Mouse (Mus musculus) kidney, adult 2 months (tissue): ENCODE results near the gene Sgtb. TPM values are rescaled to one million over a fixed set of nuclear protein-coding genes. Genes with fewer than 3 reads are reported as not detected.
A peak's percentile ranks its signal among the peaks of the same experiment; 100 is the strongest.

ENCODE experiments used
- DNase-seq: peaks from one replicate; pipeline ENCODE4 v3.0.0; 2021
- H3K27ac ChIP-seq: fragments of 200-500 bp; 2 replicates; pipeline ENCODE4 v1.5.1; 2012; ENCODE audit warnings: low read depth, low read length, control low read depth, inconsistent platforms; ENCODE audit not compliant: insufficient read depth
- H3K27me3 ChIP-seq: fragments of 200-500 bp; replicated peaks from 2 replicates; pipeline ENCODE4 v1.6.1; 2012; ENCODE audit warnings: mild to moderate bottlenecking, moderate library complexity, low read length, inconsistent platforms; ENCODE audit not compliant: control insufficient read depth, insufficient read depth
- H3K36me3 ChIP-seq: fragments of 200-500 bp; 2 replicates; pipeline ENCODE4 v1.6.1; 2012; ENCODE audit warnings: mild to moderate bottlenecking, moderate library complexity, low read length, inconsistent platforms; ENCODE audit not compliant: control insufficient read depth, insufficient read depth
- H3K4me1 ChIP-seq: fragments of 200-500 bp; 2 replicates; pipeline ENCODE4 v1.6.1; 2011; ENCODE audit warnings: low read length; ENCODE audit not compliant: control insufficient read depth, insufficient read depth
- H3K4me3 ChIP-seq: fragments of 200-500 bp; 2 replicates; pipeline ENCODE4 v1.5.1; 2011; ENCODE audit warnings: mild to moderate bottlenecking, low read depth, low read length, control low read depth; ENCODE audit not compliant: insufficient read depth
- CTCF ChIP-seq: fragments of 200-500 bp; conservative IDR thresholded peaks from 2 replicates; pipeline ENCODE4 v1.5.1; 2011; ENCODE audit warnings: low read depth, mild to moderate bottlenecking, control low read depth, low read length, moderate library complexity, mixed read lengths; ENCODE audit not compliant: insufficient read depth, insufficient read length
- POLR2A ChIP-seq: fragments of 200-500 bp; IDR thresholded peaks from one replicate; pipeline ENCODE4 v1.6.1; 2011; ENCODE audit warnings: low read depth, low read length, control low read depth
- WGBS: fragments of 180-500 bp; shearing (Covaris S2); methylation state at CpG from one replicate; pipeline ENCODE4 v1.1.7; 2018; 5-methylcytosine and 5-hydroxymethylcytosine counted together
- polyA plus RNA-seq: library from polyadenylated mRNA; depleted of rRNA; stranded (reverse); fragments of >200 nt; gene quantifications from 2 replicates; pipeline ENCODE4 v1.2.3, GENCODE M21; 2012

Sgtb gene
- polyA plus RNA-seq, 1 experiment = 1.3 TPM

- Histone ChIP-seq H3K4me1 (no peaks in the 10 kb centered on the region), H3K27me3 (no peaks in the 10 kb centered on the region), H3K27ac (no peak overlapping the region), H3K4me3 (no peak overlapping the region), H3K36me3 (no peaks in the 10 kb centered on the region)
- no peak for DNase-seq
- WGBS = 92% methylated on average over 9 of the region's 9 CpGs
- no peak for TF ChIP-seq CTCF
Observed at GRCm38 (mm10) chr13:104072351-104072750, 37.2 kb upstream of the Sgtb start.

GRCm38 (mm10) chr13:104074230-104074629 lies 35.3 kb upstream of the Sgtb start:
- DNase-seq = no peak
- 97% methylated on average over 8 of the region's 8 CpGs for WGBS

DNA sequence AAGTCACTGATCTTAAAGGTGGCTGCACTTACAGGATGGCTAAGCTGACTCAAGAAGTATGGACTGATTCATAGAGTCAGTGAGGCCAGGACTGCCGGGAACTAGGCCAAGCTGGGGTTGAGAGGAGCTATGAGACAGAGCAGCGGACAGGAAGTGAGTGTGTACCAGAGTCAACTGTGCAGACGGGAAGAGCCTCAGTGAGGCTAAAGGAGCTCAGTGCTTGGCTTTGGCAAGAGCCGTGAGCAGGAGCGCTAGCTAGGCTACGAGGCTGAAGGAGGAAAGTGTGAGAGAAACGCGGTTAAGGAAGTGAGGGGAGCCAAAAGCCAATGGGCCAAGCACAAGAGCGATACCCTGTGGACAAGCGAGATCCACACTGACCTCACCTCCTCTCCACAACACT lies 34.8 kb upstream of the Sgtb start:
- Histone ChIP-seq H3K4me1 (no peaks in the 10 kb centered on the region), H3K27me3 (no peaks in the 10 kb centered on the region), H3K36me3 (no peaks in the 10 kb centered on the region), H3K27ac (no peak overlapping the region), H3K4me3 (peak overlapping the region; percentile 13; the same call in 1 of the 2 replicates)
- no peak for TF ChIP-seq POLR2A
- TF ChIP-seq CTCF = no peak
- 56% methylated on average over 10 of the region's 10 CpGs for WGBS
- DNase-seq = peak; percentile 74

More at GRCm38 (mm10) chr13:104074230-104074629, 35.3 kb upstream of the Sgtb start:
- H3K4me1 ChIP-seq = no peaks in the 10 kb centered on the region
- H3K4me3 ChIP-seq = no peak overlapping the region
- TF ChIP-seq CTCF = no peak
- no peak overlapping the region for H3K27ac ChIP-seq
- H3K36me3 ChIP-seq = no peaks in the 10 kb centered on the region
- H3K27me3 ChIP-seq = no peaks in the 10 kb centered on the region

- H3K36me3 ChIP-seq = no peaks in the 10 kb centered on the region
- H3K4me3 ChIP-seq = no peak overlapping the region
- H3K27ac ChIP-seq = no peak overlapping the region
- H3K27me3 ChIP-seq = no peaks in the 10 kb centered on the region
- 74% methylated on average over 6 of the region's 6 CpGs for WGBS
- no peak for DNase-seq
- TF ChIP-seq CTCF (no peak), POLR2A (no peak)
- H3K4me1 ChIP-seq = no peaks in the 10 kb centered on the region
Observed at GRCm38 (mm10) chr13:104076993-104077392, 32.5 kb upstream of the Sgtb start.

GRCm38 (mm10) chr13:104082504-104082903 lies 27.0 kb upstream of the Sgtb start:
- Histone ChIP-seq H3K27ac (no peak overlapping the region), H3K4me1 (no peaks in the 10 kb centered on the region), H3K27me3 (no peaks in the 10 kb centered on the region), H3K4me3 (no peak overlapping the region), H3K36me3 (no peaks in the 10 kb centered on the region)
- DNase-seq = no peak
- TF ChIP-seq POLR2A = no peak
- no peak for TF ChIP-seq CTCF
- 89% methylated on average over 7 of the region's 7 CpGs for WGBS

DNA sequence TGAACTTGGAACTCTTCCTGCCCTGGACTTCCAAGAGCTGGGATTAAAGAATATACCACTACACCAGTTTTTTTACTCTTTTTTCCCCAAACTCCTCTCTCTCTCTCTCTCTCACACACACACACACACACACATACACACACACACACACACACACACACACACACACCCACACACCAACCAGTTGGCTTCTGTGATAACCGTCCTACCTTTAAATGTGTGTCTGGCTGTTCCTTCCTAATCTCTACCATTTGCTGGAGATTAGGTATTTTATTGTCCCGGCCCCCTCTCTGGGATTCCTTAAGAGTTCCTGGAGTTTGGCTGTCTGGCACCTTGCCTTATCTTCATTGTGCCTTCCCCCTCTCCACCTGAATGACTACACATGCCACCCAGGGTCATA lies 24.9 kb upstream of the Sgtb start:
- Histone ChIP-seq H3K4me3 (no peak overlapping the region), H3K36me3 (no peaks in the 10 kb centered on the region), H3K27ac (no peak overlapping the region), H3K27me3 (no peaks in the 10 kb centered on the region), H3K4me1 (no peaks in the 10 kb centered on the region)
- no peak for TF ChIP-seq CTCF
- TF ChIP-seq POLR2A = no peak
- 85% methylated on average over 2 of the region's 2 CpGs for WGBS
- no peak for DNase-seq

GRCm38 (mm10) chr13:104089387-104089786 lies 20.2 kb upstream of the Sgtb start:
- Histone ChIP-seq H3K36me3 (no peaks in the 10 kb centered on the region), H3K4me1 (no peaks in the 10 kb centered on the region), H3K4me3 (no peak overlapping the region), H3K27me3 (no peaks in the 10 kb centered on the region), H3K27ac (no peak overlapping the region)
- TF ChIP-seq CTCF (peak; percentile 90), POLR2A (no peak)
- peak; percentile 56 for DNase-seq
- 7% methylated on average over 1 of the region's 1 CpGs for WGBS

GRCm38 (mm10) chr13:104091734-104092133 lies 17.8 kb upstream of the Sgtb start:
- no peak for DNase-seq
- TF ChIP-seq POLR2A (no peak), CTCF (no peak)

More at GRCm38 (mm10) chr13:104091734-104092133, 17.8 kb upstream of the Sgtb start:
- Histone ChIP-seq H3K4me3 (no peak overlapping the region), H3K27ac (no peak overlapping the region), H3K4me1 (no peaks in the 10 kb centered on the region), H3K36me3 (no peaks in the 10 kb centered on the region), H3K27me3 (no peaks in the 10 kb centered on the region)
- WGBS = 16% methylated on average over 1 of the region's 1 CpGs
